Mouse (Mus musculus) megakaryocyte, adult 5-6 weeks (primary cell): ENCODE measurements around the gene Ctdspl2. TPM values are rescaled to one million over a fixed set of nuclear protein-coding genes. Genes with fewer than 3 reads are reported as not detected.
"Not testable (repeated sequence)": the region's sequence is repeated elsewhere in the genome, so short reads cannot be mapped to it uniquely, and the experiment has no call there.

Experiments used
- ATAC-seq: 2 replicates; pipeline ENCODE4 v1.8.0; 2016; ENCODE audit warnings: mild to moderate bottlenecking, inconsistent platforms; ENCODE audit not compliant: poor library complexity, severe bottlenecking
- total RNA-seq, 2 experiments: library from RNA; stranded (forward) in 1 of 2; stranded (reverse) in 1 of 2; fragments of 153-499, 151-499 nt in 1 of 2; fragments of 221-1000, 200-1000 nt in 1 of 2; gene quantifications; 2 replicates each; pipeline versions ENCODE4 v1.2.3 to v1.2.4; 2015 to 2017

Ctdspl2 gene
- 41.3 and 44.9 TPM in 2 replicates for total RNA-seq (2015)
- 57.7 and 69.8 TPM in 2 replicates for total RNA-seq (2017)

GRCm38 (mm10) chr2:121955765-121956223 is at the start of gene Ctdspl2, which contains the start of gene Mageb3:
Gene Ctdspl2, plus strand, starts transcription at chr2:121956001.
Gene Mageb3, minus strand, starts transcription at chr2:121956092.
- peak; percentile 92 for ATAC-seq

- ATAC-seq, result no peak
These were observed 45.8 kb upstream of the Ctdspl2 start for GRCm38 (mm10) chr2:121909975-121910374.

- ATAC-seq, result no peak
These were observed 39.5 kb upstream of the Ctdspl2 start for GRCm38 (mm10) chr2:121916047-121916970.

- not testable (repeated sequence) for ATAC-seq
These were observed 18.2 kb upstream of the Ctdspl2 start for GRCm38 (mm10) chr2:121937624-121938023.

- no peak for ATAC-seq
These were observed 12.4 kb upstream of the Ctdspl2 start for GRCm38 (mm10) chr2:121943364-121943763.

GRCm38 (mm10) chr2:121954971-121955656 is 687 bp upstream of the Ctdspl2 start:
- ATAC-seq, result no peak

GRCm38 (mm10) chr2:121956224-121957018 is 620 bp downstream of the Ctdspl2 start:
- ATAC-seq, result peak; percentile 84

- no peak for ATAC-seq
These were observed 1.5 kb downstream of the Ctdspl2 start for GRCm38 (mm10) chr2:121957216-121957792.

GRCm38 (mm10) chr2:121995738-121996137 is 39.9 kb downstream of the Ctdspl2 start:
- peak; percentile 40; the same call in 1 of the 2 replicates for ATAC-seq

- ATAC-seq, result no peak
These were observed 53.0 kb downstream of the Ctdspl2 start for GRCm38 (mm10) chr2:122008832-122009231.

- ATAC-seq, result no peak
These were observed 55.6 kb downstream of the Ctdspl2 start for GRCm38 (mm10) chr2:122011441-122011840.

GRCm38 (mm10) chr2:122018705-122019104 is 62.9 kb downstream of the Ctdspl2 start:
- ATAC-seq, result no peak

- ATAC-seq, result peak; percentile 66
These were observed 66.5 kb downstream of the Ctdspl2 start for GRCm38 (mm10) chr2:122022284-122022683.

- ATAC-seq, result not testable (repeated sequence)
These were observed 71.3 kb downstream of the Ctdspl2 start for GRCm38 (mm10) chr2:122027091-122027490.

- ATAC-seq, result peak; percentile 87
These were observed 72.3 kb downstream of the Ctdspl2 start, which contains the start of gene Eif3j1 for GRCm38 (mm10) chr2:122027862-122028755. Gene Eif3j1, plus strand, starts transcription at chr2:122028546.

GRCm38 (mm10) chr2:122028756-122029700 is 73.2 kb downstream of the Ctdspl2 start:
- peak; percentile 24 for ATAC-seq

- no peak for ATAC-seq
These were observed 76.2 kb downstream of the Ctdspl2 start for GRCm38 (mm10) chr2:122031970-122032369.

GRCm38 (mm10) chr2:122036064-122036463 is 80.3 kb downstream of the Ctdspl2 start:
- ATAC-seq, result no peak
